Mouse (Mus musculus) CD4-positive helper T cell, adult 2 months (primary cell): ENCODE data around the gene Creb3l2.

Source experiments
- DNase-seq: peaks from one replicate; pipeline ENCODE4 v3.0.0-alpha.2; 2012; ENCODE audit warnings: low read depth, missing footprints, low spot score

Gene Creb3l2

DNA sequence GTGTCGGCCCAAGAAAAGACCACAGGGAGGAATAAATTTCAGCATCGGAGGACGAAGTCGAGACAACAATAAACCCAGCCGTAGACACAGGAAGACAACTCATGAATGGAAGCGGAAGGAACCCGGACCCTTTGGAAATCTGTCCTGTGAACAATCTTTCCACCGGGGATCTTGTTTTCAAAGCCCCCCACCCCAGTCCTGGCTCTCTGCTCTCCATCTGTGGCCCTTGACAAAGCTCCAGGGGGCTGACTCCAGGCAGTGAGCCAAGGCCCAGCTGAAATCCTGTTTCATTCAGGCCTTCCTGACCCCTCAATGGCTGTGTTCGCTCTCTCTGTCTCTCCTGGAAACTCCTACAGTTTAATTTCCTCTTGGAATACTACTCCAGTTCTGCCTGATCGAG is 66.5 kb downstream of the Creb3l2 start:
- no peak for DNase-seq

DNA sequence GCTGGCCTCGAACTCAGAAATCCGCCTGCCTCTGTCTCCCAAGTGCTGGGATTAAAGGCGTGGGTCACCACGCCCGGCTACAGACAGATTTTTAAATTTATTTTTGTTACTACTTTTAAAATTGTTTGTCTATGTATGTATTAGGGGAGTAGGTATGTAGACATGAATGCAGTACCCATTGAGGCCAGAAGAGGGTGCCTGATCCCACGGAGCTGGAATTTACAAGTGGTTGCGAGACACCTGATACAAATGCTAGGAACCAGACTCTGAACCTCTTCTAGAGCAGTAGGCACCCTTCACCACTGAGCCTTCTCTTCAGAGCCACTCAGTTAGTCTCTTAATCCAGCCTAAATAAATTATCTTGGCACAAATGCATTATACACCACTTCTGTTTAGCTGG is 70.6 kb downstream of the Creb3l2 start:
- peak; percentile 43 for DNase-seq

- peak; percentile 49 for DNase-seq
Observed at GRCm38 (mm10) chr6:37370566-37370965, 71.4 kb downstream of the Creb3l2 start.

GRCm38 (mm10) chr6:37369750-37370149 is 72.2 kb downstream of the Creb3l2 start:
- no peak for DNase-seq

GRCm38 (mm10) chr6:37368281-37368680 is 73.7 kb downstream of the Creb3l2 start:
- DNase-seq, result no peak

- no peak for DNase-seq
Observed at GRCm38 (mm10) chr6:37366991-37367390, 75.0 kb downstream of the Creb3l2 start.

- no peak for DNase-seq
Observed at GRCm38 (mm10) chr6:37365179-37365578, 76.8 kb downstream of the Creb3l2 start.

DNA sequence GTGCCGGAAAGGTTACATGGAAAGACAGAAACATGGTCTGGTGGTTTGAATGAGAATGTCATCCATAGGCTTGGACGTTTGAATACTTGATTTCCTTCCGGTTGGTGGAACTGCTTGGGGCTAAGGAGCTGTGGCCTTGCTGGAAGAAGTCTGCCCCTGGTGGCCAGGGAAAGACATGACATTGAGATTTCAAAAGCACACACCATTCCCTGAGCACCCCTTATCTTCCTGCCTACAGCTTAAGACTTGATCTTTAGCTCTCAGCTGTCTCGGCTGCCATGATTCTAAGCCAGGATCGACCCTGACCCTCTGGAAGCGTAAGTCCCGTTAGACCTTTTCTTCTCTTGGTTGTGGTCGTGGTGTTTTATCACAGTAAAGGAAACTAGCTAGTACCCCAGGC is 77.6 kb downstream of the Creb3l2 start:
- no peak for DNase-seq

- DNase-seq, result no peak
Observed at GRCm38 (mm10) chr6:37360813-37361385, 81.0 kb downstream of the Creb3l2 start.

DNA sequence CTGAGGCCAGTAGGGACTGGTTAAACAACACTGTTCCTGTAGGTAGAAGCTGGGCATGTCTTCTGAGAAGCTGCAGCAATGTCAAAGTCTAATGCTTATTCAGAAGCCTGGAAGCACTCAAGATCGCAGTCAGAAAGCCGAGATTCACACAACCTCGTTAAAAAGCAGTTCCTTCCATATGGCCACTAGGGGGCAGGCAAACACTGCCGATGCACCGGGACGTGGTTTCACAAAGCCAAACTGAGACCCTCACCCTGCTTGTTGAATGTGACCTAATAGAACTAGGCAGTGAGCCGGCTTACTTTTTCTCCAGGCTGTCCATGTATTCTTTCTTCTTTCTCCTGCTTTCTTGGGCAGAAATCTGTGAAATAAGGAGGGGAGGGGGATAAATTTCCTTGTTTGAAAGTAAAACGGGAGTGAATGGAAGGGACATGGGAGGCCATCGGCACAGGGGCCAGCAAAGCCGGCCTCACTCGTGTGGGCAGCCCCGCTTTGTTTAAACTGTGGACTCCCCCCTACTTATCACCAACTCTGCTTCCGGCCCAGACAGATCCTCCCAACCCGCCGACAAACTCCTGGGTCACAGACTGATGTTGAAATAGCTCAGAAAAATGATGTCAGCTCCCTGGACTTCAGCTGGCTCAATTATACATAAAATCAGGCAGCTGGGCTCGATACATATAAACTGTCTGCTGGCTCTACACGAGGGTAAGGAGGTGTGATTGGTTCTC is 87.3 kb downstream of the Creb3l2 start:
- DNase-seq, result peak; percentile 59

DNA sequence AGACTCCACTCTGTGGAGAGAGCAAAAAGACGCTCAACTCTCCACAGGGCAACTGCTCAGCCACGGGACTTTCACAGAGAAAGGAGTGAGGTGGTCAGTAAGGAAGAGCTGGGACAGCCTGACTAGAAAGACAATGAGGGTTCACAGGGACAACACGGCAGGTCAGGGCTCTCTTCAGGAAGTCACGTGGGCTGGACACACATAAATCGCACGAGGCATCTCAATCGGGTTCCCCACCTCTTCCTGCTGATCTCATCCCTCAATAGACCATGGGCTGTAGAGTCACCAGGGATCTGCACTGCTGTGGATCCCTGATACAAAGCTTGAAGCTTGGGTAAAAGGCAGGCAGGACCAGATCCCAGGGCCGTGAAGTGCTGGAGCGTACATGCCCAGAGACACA is 88.3 kb downstream of the Creb3l2 start:
- no peak for DNase-seq

GRCm38 (mm10) chr6:37351731-37352380 is 90.1 kb downstream of the Creb3l2 start:
- no peak for DNase-seq

GRCm38 (mm10) chr6:37350315-37350714 is 91.6 kb downstream of the Creb3l2 start:
- no peak for DNase-seq

DNA sequence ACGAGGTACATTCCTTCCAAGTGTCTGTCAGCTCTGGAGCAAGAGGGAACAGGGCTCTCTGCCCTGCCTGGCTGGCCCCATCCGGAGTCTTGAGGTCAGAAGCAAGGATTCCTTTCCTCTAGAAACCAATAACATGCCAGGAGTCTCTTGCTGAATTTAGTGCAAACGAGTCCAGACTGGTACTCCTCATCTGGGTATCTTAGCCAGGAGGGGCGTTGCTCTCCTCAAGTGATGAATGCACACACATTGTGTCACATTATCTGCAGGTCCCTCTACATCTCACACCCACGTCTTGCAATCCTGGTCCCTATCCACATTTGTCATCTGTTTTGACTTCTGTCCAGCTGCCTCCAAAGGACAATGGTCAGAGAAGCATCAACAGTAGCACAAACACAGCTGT is 94.3 kb downstream of the Creb3l2 start:
- DNase-seq, result no peak

DNA sequence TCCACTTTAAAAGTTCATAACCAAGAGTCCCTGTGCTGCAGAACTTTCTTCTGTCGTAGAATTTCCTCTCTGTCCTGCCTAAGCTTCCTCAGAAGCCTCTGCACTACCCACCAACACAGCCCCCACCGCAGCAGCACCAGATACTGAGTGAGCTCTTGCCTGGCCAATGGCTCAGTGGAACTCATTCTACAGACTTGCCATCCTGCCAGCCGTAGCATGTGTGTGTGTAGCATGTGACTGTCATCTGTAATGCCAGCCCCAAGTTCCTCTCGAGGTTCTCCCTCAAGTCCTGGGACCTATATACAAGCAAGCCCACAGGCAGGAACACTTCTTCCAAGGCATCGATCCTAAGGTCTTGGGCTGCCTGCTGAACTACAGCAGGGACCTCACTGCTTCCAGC is 103.9 kb downstream of the Creb3l2 start:
- no peak for DNase-seq

DNA sequence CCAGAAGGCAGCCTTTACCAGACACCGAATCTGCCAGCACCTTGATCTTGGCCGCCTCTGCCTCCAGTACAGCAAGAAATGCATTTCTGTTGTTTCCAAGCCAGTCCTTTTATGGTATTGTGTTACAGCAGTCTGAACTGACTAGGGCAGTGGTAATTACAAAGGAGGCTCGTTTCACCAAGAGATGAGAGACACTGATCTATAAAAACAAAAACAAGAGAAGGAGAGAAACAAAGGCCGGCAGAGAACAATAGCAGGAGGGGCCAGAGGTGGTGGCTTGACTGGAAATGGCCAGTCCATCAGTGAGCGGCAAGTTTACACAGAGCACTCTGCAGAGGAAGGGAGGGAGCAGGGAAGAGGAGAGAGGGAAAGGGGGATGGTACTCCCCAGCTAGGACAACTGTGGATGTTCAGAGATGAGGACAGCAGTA is 105.1 kb downstream of the Creb3l2 start:
- no peak for DNase-seq

- DNase-seq, result no peak
Observed at GRCm38 (mm10) chr6:37336381-37336780, 105.6 kb downstream of the Creb3l2 start.

GRCm38 (mm10) chr6:37332846-37333245 is 109.1 kb downstream of the Creb3l2 start:
- DNase-seq, result no peak

- no peak for DNase-seq
Observed at GRCm38 (mm10) chr6:37329901-37330864, 111.8 kb downstream of the Creb3l2 start.

GRCm38 (mm10) chr6:37329376-37329775 is 112.6 kb downstream of the Creb3l2 start:
- no peak for DNase-seq

GRCm38 (mm10) chr6:37328671-37329070 is 113.3 kb downstream of the Creb3l2 start:
- no peak for DNase-seq

- no peak for DNase-seq
Observed at GRCm38 (mm10) chr6:37327519-37327918, 114.4 kb downstream of the Creb3l2 start.
